Mouse (Mus musculus) liver, embryonic 14.5 days (tissue): ENCODE data around the gene Trim26. TPM values are rescaled to one million over a fixed set of nuclear protein-coding genes. Genes with fewer than 3 reads are reported as not detected.
A peak's percentile ranks its signal among the peaks of the same experiment; 100 is the strongest.
"Not testable (repeated sequence)": the region's sequence is repeated elsewhere in the genome, so short reads cannot be mapped to it uniquely, and the experiment has no call there.

Experiments
- ATAC-seq: fragments of 200-750 bp; cut with Nextera tagmentation; 2 replicates; pipeline ENCODE4 v1.8.0; 2017; ENCODE audit warnings: moderate number of reproducible peaks, mild to moderate bottlenecking, moderate library complexity; ENCODE audit not compliant: insufficient read depth
- DNase-seq, 3 experiments: peaks; one replicate each; pipeline ENCODE4 v3.0.0-alpha.2; 2012 to 2013; ENCODE audit warnings: low read depth in 3 of 3, low spot score in 3 of 3
- H3K27ac ChIP-seq: fragments of 300-500 bp; sonication (generic); 2 replicates; pipeline ENCODE4 v1.5.1; 2014; ENCODE audit warnings: moderate library complexity, mild to moderate bottlenecking, control low read depth, inconsistent platforms
- H3K27me3 ChIP-seq: fragments of 300-500 bp; sonication (generic); 2 replicates; pipeline ENCODE4 v1.6.1; 2014; ENCODE audit warnings: mild to moderate bottlenecking, low read length, moderate library complexity; ENCODE audit not compliant: control insufficient read depth, insufficient read depth
- H3K36me3 ChIP-seq: fragments of 300-500 bp; sonication (generic); replicated peaks from 2 replicates; pipeline ENCODE4 v1.6.1; 2014; ENCODE audit warnings: low read depth; ENCODE audit not compliant: control insufficient read depth, insufficient read depth
- H3K4me1 ChIP-seq, 2 experiments: fragments of 200-500 bp in 1 of 2; fragments of 300-500 bp in 1 of 2; sonication (generic) in 1 of 2; replicated peaks; 2 replicates each; pipeline ENCODE4 v1.6.1; 2012 to 2014; ENCODE audit warnings: antibody characterized with exemption in 1 of 2, inconsistent platforms in 1 of 2, low read length in 1 of 2; ENCODE audit not compliant: control insufficient read depth in 2 of 2, insufficient read depth in 2 of 2
- H3K4me2 ChIP-seq: fragments of 300-500 bp; sonication (generic); 2 replicates; pipeline ENCODE4 v1.6.1; 2014; ENCODE audit warnings: low read depth, mild to moderate bottlenecking, control low read depth, moderate library complexity
- H3K4me3 ChIP-seq, 2 experiments: fragments of 200-500 bp in 1 of 2; fragments of 300-500 bp in 1 of 2; sonication (generic) in 1 of 2; 2 replicates each; pipeline ENCODE4 v1.5.1; 2012 to 2014; ENCODE audit warnings: low read depth in 2 of 2, low read length in 2 of 2, mild to moderate bottlenecking in 2 of 2, control low read depth in 1 of 2, inconsistent platforms in 1 of 2, moderate library complexity in 1 of 2; ENCODE audit not compliant: insufficient read depth in 1 of 2
- H3K9ac ChIP-seq: fragments of 300-500 bp; sonication (generic); replicated peaks from 2 replicates; pipeline ENCODE4 v1.6.1; 2014; ENCODE audit warnings: mild to moderate bottlenecking, control low read depth, moderate library complexity
- H3K9me3 ChIP-seq: fragments of 300-500 bp; sonication (generic); 2 replicates; pipeline ENCODE4 v1.6.1; 2016; ENCODE audit warnings: low read length, mixed read lengths; ENCODE audit not compliant: control insufficient read depth
- CTCF ChIP-seq: IDR thresholded peaks from 2 replicates; pipeline ENCODE4 v1.5.1; 2016; ENCODE audit warnings: antibody characterized with exemption, low read depth, control low read depth
- EP300 ChIP-seq: IDR thresholded peaks from 2 replicates; pipeline ENCODE4 v1.6.1; 2016; ENCODE audit warnings: antibody characterized with exemption, low read depth
- WGBS: fragments of 180-500 bp; shearing (Covaris S2); extraction: QIAGEN DNeasy Blood & Tissue Kit; methylation state at CpG from one replicate; pipeline ENCODE4 v1.1.7; 2014; ENCODE audit not compliant: insufficient replicate concordance; 5-methylcytosine and 5-hydroxymethylcytosine counted together
- polyA plus RNA-seq, 2 experiments: library from polyadenylated mRNA; depleted of rRNA in 1 of 2; stranded (reverse) in 1 of 2; unstranded in 1 of 2; fragments of >200 nt; fragmentation: Nextera tagmentation in 1 of 2; extraction: Ambion mirVana in 1 of 2; gene quantifications; 2 replicates each; pipeline versions ENCODE4 v1.2.1 to v1.2.3; 2012 to 2014

The Trim26 gene
- polyA plus RNA-seq, 2 experiments: 6.7 to 8.6 TPM

DNA sequence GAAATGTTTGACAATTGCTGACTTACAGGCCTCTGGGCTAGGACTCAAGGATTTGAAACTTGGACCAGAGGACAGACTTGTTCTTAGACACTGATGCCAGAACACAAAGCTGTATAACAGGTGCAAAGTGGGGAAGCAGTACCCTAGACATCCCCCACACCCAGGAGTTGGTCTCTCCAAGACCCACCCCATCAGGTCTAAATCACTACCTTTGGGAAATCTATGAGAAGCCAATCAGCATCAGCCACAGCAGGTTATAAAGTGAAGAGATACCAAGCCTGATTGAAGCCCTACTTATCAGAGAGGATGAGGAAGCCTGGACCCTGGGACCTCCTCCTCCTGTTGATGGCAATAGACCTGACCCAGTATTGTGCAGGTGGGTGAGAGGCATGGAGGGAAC lies 25.1 kb upstream of the Trim26 start, which contains the start of gene H2-M10.6:
Gene H2-M10.6 (plus strand): TSS at position 301 of the 400 bp plus-strand sequence.
- H3K4me1 ChIP-seq: no peaks in the 10 kb centered on the region
- ATAC-seq (no peak), DNase-seq (no peak)
- no peak within 1 kb of the TSS for H3K9ac ChIP-seq
- no peaks in the 10 kb centered on the region for H3K27me3 ChIP-seq
- H3K9me3 ChIP-seq: no peaks in the 10 kb centered on the region
- H3K4me2 ChIP-seq: no peak within 1 kb of the TSS
- TF ChIP-seq CTCF (no peak), EP300 (no peak)
- H3K36me3 ChIP-seq: no peaks in the 10 kb centered on the region
- H3K4me3 ChIP-seq: no peak within 1 kb of the TSS
- H3K27ac ChIP-seq: no peak within 1 kb of the TSS

- Histone ChIP-seq H3K9ac (no peak overlapping the region), H3K27ac (no peak overlapping the region), H3K9me3 (no peaks in the 10 kb centered on the region), H3K4me2 (no peak overlapping the region), H3K4me1 (peaks cover 0 to 5% of the 10 kb centered on the region in 2 experiments; a peak in 2 of 4 replicates), H3K27me3 (no peaks in the 10 kb centered on the region), H3K4me3 (no peak overlapping the region), H3K36me3 (no peaks in the 10 kb centered on the region)
- TF ChIP-seq EP300: no peak
- peak; percentile 89 for TF ChIP-seq CTCF
- DNase-seq: peak in 1 of 3 experiments; percentile 47
- peak; percentile 48; the same call in 1 of the 2 replicates for ATAC-seq
Observed at GRCm38 (mm10) chr17:36824005-36824404, 12.9 kb upstream of the Trim26 start.

DNA sequence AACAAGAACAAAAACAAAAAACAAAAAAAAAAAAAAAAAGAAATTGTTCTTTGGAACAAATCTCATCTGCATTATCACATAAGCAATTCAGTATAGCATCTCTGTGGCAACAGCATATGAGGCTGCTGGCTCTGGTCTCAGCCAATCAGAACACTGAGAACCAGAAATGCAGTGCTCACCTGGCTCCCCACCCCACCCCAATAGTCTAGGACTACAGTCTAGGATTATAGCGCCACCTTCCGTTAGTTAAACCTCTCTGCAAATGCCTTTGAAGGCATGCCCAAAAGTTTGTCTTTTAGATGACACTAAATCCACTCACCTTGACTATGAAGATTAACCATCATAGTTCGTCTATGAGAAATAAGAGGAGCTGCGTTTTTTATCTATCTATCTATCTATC lies 11.4 kb upstream of the Trim26 start:
- peaks cover 0 to 5% of the 10 kb centered on the region in 2 experiments; a peak in 2 of 4 replicates for H3K4me1 ChIP-seq
- TF ChIP-seq EP300: no peak
- peak; percentile 26; the same call in 1 of the 2 replicates for TF ChIP-seq CTCF
- H3K9ac ChIP-seq: no peak overlapping the region
- peak; percentile 47; the same call in 1 of the 2 replicates for ATAC-seq
- peaks cover 3% of the 10 kb centered on the region; the same call in 1 of the 2 replicates for H3K27me3 ChIP-seq
- no peaks in the 10 kb centered on the region for H3K36me3 ChIP-seq
- H3K4me2 ChIP-seq: no peak overlapping the region
- no peak overlapping the region for H3K4me3 ChIP-seq
- DNase-seq: no peak
- WGBS: 16% methylated on average over 4 of the region's 4 CpGs
- H3K27ac ChIP-seq: no peak overlapping the region
- H3K9me3 ChIP-seq: no peaks in the 10 kb centered on the region

DNA sequence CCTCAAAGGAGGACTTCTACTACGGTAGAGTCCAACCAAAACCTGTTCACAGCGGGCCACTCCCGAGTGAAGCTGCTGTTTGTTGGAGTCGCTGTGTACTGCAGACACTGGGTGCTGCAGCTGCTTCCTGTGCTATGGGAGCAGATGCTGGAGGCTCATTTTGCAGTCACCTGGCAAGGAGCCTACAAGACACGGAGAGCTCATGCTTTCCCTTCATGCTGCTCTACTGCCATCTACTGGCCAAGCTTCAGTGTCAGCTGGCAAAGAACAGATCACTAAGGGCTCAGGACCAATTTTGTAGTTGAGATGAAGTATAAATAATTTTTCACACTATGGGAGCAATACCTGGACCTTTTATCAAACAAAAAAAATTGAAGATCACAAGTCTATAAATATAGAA lies 10.9 kb upstream of the Trim26 start:
- not testable (repeated sequence) for H3K4me1 ChIP-seq, H3K9me3 ChIP-seq, H3K4me3 ChIP-seq, H3K36me3 ChIP-seq, H3K27me3 ChIP-seq, H3K4me2 ChIP-seq, H3K27ac ChIP-seq, H3K9ac ChIP-seq
- TF ChIP-seq CTCF: peak; percentile 86
- peak; percentile 35 to 46 (median 46) for DNase-seq
- peak; percentile 42; the same call in 1 of the 2 replicates for ATAC-seq
- 14% methylated on average over 5 of the region's 5 CpGs for WGBS

DNA sequence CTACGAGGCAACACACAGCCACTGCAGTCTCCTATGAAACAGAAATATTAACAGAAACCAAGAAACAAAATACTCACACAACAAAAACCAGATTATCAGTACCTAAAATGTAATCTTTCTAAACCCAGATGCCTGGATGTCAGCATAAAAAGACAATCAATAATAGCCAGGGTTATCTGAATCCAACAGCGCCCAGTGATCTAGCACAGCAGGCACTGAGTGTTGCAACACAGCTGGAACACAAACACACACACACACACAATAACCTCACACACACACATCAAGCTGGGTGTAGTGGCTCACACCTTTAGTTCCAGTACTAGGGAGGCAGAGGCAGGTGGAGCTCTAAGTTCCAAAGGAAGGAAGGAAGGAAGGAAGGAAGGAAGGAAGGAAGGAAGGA lies 8.4 kb upstream of the Trim26 start:
- no peak overlapping the region for H3K4me3 ChIP-seq
- TF ChIP-seq CTCF (no peak), EP300 (peak; percentile 38; the same call in 1 of the 2 replicates)

More for the DNA sequence above, 8.4 kb upstream of the Trim26 start:
- WGBS: 41% methylated on average over 2 of the region's 2 CpGs
- Histone ChIP-seq H3K27ac (no peak overlapping the region), H3K36me3 (no peaks in the 10 kb centered on the region), H3K9ac (no peak overlapping the region), H3K4me2 (no peak overlapping the region), H3K9me3 (no peaks in the 10 kb centered on the region), H3K27me3 (peaks cover 3% of the 10 kb centered on the region; the same call in 1 of the 2 replicates), H3K4me1 (peaks cover 0 to 5% of the 10 kb centered on the region in 2 experiments; a peak in 2 of 4 replicates)
- DNase-seq (no peak), ATAC-seq (no peak; the same call in 1 of the 2 replicates)
